Mouse (Mus musculus) heart, embryonic 12.5 days (tissue): ENCODE data around the gene Olfr957. TPM values are rescaled to one million over a fixed set of nuclear protein-coding genes. Genes with fewer than 3 reads are reported as not detected.

Experiments
- ATAC-seq: fragments of 200-750 bp; cut with Nextera tagmentation; 2 replicates; pipeline ENCODE4 v1.8.0; 2017; ENCODE audit warnings: moderate TSS enrichment, moderate library complexity; ENCODE audit not compliant: insufficient number of reproducible peaks, low FRiP score
- H3K27ac ChIP-seq: fragments of 300-500 bp; sonication (generic); 2 replicates; pipeline ENCODE4 v1.5.1; 2016; ENCODE audit warnings: mild to moderate bottlenecking, moderate library complexity; ENCODE audit not compliant: poor library complexity, severe bottlenecking
- H3K27me3 ChIP-seq: fragments of 300-500 bp; sonication (generic); replicated peaks from 2 replicates; pipeline ENCODE4 v1.6.1; 2016; ENCODE audit warnings: mild to moderate bottlenecking, moderate library complexity
- H3K36me3 ChIP-seq: fragments of 300-500 bp; sonication (generic); 2 replicates; pipeline ENCODE4 v1.6.1; 2016; ENCODE audit warnings: mild to moderate bottlenecking, moderate library complexity
- H3K4me1 ChIP-seq: fragments of 300-500 bp; sonication (generic); replicated peaks from 2 replicates; pipeline ENCODE4 v1.6.1; 2016; ENCODE audit warnings: mild to moderate bottlenecking
- H3K4me2 ChIP-seq: fragments of 300-500 bp; sonication (generic); 2 replicates; pipeline ENCODE4 v1.6.1; 2016; ENCODE audit warnings: mild to moderate bottlenecking, moderate library complexity
- H3K4me3 ChIP-seq: fragments of 300-500 bp; sonication (generic); 2 replicates; pipeline ENCODE4 v1.5.1; 2016; ENCODE audit warnings: mild to moderate bottlenecking
- H3K9ac ChIP-seq: fragments of 300-500 bp; sonication (generic); 2 replicates; pipeline ENCODE4 v1.6.1; 2016; ENCODE audit warnings: mild to moderate bottlenecking, moderate library complexity
- H3K9me3 ChIP-seq: fragments of 300-500 bp; sonication (generic); replicated peaks from 2 replicates; pipeline ENCODE4 v1.6.1; 2016; ENCODE audit warnings: mild to moderate bottlenecking, moderate library complexity
- WGBS: fragments of 180-500 bp; shearing (Covaris S2); methylation state at CpG from one replicate; pipeline ENCODE4 v1.1.7; 2016; 5-methylcytosine and 5-hydroxymethylcytosine counted together
- polyA plus RNA-seq: library from polyadenylated mRNA; unstranded; fragments of >200 nt; fragmentation: Nextera tagmentation; extraction: Ambion mirVana; gene quantifications from 2 replicates; pipeline ENCODE4 v1.2.1, GENCODE M21; 2016

The Olfr957 gene
- not detected in 2 replicates for polyA plus RNA-seq

DNA sequence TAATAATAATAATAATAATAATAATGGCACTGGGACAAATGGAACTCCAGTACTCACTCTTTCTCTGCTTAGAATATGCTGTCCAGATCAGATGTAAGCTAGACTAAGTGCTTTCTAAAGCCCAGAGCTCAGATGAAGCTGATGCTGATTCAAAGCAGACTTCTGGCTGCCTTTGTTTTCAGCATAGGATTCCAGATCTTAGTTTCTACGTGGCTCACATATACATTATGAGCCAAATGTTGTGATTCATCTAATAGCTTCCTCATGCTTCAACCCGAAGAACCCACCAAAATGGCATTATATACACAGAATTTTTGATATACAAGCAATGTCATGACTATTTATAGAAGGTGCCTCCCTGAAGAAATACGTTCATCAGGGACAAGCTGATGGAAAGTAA, at the start of gene Olfr957:
Olfr957 (minus strand) TSS at position 279 of the 400 bp plus-strand sequence.
- H3K9ac ChIP-seq = no peak within 1 kb of the TSS
- no peaks in the 10 kb centered on the region for H3K36me3 ChIP-seq
- H3K4me1 ChIP-seq = 0 out of 2 replicates have a peak, but pooled peaks cover 3% of the 10 kb centered on the region
- WGBS = 69% methylated on average over 3 of the region's 3 CpGs
- no peaks in the 10 kb centered on the region for H3K9me3 ChIP-seq
- no peak within 1 kb of the TSS for H3K4me3 ChIP-seq
- ATAC-seq = no peak
- H3K4me2 ChIP-seq = no peak within 1 kb of the TSS
- no peak within 1 kb of the TSS for H3K27ac ChIP-seq
- no peaks in the 10 kb centered on the region for H3K27me3 ChIP-seq

DNA sequence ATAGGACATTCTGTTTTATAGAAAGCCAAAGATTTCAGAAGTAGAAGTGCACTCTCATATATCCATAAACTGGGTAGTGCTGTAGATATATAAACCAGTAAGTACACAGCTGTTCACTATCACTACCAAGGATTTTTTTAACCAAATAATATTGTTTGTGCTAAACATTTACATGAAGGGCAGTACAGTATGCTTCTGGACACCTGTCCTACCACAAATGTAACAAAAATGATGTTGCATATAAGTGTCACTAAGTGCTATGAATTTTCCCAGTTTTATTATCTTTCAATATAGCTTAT, 42.7 kb upstream of the Olfr957 start:
- Histone ChIP-seq H3K36me3 (no peaks in the 10 kb centered on the region), H3K27me3 (no peaks in the 10 kb centered on the region), H3K9me3 (no peaks in the 10 kb centered on the region), H3K4me2 (no peak overlapping the region), H3K4me1 (no peaks in the 10 kb centered on the region), H3K4me3 (no peak overlapping the region), H3K27ac (no peak overlapping the region), H3K9ac (no peak overlapping the region)
- ATAC-seq = no peak

DNA sequence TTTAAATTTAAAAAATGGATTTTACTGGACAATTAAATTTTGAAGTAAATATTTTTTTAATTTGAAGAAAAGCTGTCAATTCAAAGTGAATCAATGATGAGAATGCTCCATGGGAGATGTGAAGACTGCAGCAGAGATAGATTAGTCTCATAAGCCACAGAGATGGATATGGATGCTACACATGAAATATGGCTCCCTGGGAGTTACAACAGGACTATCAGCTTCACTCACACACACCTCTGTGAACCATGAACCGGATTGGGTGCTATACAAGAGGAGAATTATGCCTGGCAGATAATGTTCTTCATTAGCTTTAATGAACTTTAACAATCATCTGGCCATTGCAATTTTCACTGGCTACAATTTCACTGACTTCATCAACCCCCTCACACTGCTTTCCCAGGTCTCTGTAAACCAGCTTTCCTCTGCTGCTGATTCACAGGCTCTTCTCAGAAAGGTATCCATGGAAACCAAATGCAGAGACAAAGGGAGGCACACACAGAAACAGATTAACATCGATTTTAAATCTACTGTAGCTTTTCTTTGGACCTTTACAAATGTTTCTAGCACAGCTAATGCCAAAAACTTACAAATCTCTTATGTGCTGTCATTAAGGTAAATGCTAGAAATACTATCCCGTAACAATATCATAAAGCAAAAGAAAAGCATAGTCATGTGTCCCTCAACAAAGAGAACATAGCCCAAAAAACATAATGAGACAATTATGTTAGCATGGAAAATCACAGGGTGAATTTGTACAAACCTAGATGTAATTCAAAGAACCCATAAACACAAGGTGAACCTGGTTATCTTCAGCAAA, 42.1 kb upstream of the Olfr957 start:
- Histone ChIP-seq H3K4me2 (no peak overlapping the region), H3K27me3 (no peaks in the 10 kb centered on the region), H3K27ac (no peak overlapping the region), H3K9ac (no peak overlapping the region), H3K36me3 (no peaks in the 10 kb centered on the region), H3K9me3 (no peaks in the 10 kb centered on the region), H3K4me3 (no peak overlapping the region), H3K4me1 (no peaks in the 10 kb centered on the region)
- no peak for ATAC-seq
- WGBS = 58% methylated on average over 3 of the region's 3 CpGs

DNA sequence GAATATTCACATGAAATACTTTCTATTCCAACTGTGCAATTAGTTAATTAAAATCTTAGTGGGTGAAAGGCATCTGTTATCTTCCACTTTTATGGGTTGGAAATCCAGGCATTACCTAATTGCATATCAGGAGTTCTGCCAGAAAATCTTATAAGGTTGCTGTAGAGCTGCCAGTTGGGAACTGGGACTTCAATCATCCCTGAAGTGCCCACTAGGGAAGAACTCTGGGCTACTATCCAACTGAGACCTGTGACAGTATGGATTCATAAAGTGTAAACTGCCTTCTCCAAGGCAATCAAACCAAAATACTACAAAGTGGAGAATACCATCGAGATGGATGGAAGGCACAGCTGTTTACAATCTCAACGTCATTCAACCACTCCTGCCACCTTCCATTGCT, 38.3 kb upstream of the Olfr957 start, which contains the start of gene Olfr958:
Olfr958 (minus strand) TSS at position 109 of the 400 bp plus-strand sequence.
- WGBS = 56% methylated on average over 2 of the region's 2 CpGs

DNA sequence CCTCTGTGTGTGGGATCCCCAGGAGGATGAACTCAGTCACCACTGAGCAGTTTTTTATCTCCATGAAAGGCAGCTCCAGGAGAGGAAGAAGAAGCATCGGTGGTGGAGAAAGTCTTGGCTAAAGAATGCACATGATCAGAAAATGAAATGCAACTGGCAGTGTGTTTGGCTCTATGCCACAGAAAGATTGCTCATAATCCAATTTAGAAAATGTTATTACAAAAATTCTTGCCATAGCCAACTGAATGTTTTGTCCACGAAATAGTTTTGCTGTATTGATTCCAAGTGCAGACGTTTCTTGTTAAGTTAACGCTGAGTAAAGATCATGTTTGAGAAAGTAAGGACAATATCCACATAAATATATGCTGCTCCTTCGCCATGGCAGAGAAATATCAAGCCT, 35.2 kb upstream of the Olfr957 start:
- Histone ChIP-seq H3K4me3 (no peak overlapping the region), H3K9me3 (no peaks in the 10 kb centered on the region), H3K27me3 (no peaks in the 10 kb centered on the region), H3K27ac (no peak overlapping the region), H3K36me3 (no peaks in the 10 kb centered on the region), H3K4me2 (no peak overlapping the region), H3K4me1 (no peaks in the 10 kb centered on the region), H3K9ac (no peak overlapping the region)
- 71% methylated on average over 5 of the region's 5 CpGs for WGBS
- ATAC-seq = no peak

More for the DNA sequence above, 38.3 kb upstream of the Olfr957 start, which contains the start of gene Olfr958:
- Histone ChIP-seq H3K4me1 (no peaks in the 10 kb centered on the region), H3K9ac (no peak within 1 kb of the TSS), H3K9me3 (no peaks in the 10 kb centered on the region), H3K4me3 (no peak within 1 kb of the TSS), H3K36me3 (no peaks in the 10 kb centered on the region), H3K27me3 (no peaks in the 10 kb centered on the region), H3K27ac (no peak within 1 kb of the TSS), H3K4me2 (no peak within 1 kb of the TSS)
- no peak for ATAC-seq

DNA sequence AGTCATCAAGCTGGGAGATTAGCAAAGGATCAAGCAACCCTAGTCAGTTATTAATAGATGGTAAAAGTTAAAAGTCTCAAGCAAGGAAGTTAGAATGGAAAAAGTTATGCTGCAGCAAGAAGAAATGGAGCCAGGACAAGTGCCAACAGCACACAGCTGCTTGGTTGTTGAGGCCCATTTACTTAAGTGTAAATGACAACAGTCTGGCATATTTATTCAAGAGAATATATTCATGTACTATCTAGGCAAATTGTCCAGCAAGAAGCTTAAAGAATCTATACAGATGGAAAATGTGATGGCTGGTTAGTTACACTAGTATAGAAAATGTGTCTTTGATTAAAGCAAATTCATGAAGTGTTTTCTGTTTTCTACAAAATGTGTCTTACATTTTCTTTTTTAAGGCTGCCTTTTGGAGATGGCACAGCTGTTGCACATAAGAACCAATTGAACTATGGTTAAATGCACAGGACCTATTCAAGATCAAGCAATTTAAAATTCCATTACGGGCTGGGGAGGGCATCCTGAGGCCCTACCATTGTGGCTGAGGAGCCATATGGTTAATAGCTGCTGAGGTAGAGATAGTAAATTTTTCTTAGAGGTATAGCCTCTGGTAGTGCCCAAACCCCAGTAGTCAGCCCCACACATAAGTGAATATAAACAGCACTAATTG, 8.1 kb upstream of the Olfr957 start:
- Histone ChIP-seq H3K4me3 (no peak overlapping the region), H3K9me3 (no peaks in the 10 kb centered on the region), H3K4me1 (no peaks in the 10 kb centered on the region), H3K27me3 (no peaks in the 10 kb centered on the region), H3K27ac (no peak overlapping the region), H3K36me3 (no peaks in the 10 kb centered on the region), H3K4me2 (no peak overlapping the region), H3K9ac (no peak overlapping the region)
- WGBS = 79% methylated on average over 1 of the region's 1 CpGs
- no peak for ATAC-seq

DNA sequence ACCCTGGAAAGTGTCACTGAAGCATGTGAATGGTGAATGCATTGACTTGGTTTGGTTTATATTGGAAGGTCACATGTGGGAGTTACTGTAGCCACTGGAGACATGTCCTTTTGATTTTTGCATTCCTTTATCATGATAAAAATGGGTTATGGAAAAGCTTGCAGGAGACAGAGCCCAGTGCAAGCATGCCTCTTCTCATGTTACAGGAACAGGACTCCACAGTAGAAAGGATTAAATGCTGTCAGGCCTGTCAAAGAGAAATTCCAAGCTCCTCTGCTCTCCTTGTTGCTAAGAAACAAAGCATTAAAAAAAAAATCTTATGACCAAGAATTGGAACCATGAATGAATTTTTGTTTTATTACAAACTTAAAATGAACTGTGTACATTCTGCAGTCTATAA, 3.0 kb upstream of the Olfr957 start:
- no peak overlapping the region for H3K9ac ChIP-seq
- H3K27me3 ChIP-seq = no peaks in the 10 kb centered on the region
- no peaks in the 10 kb centered on the region for H3K36me3 ChIP-seq
- no peak overlapping the region for H3K27ac ChIP-seq
- 0 out of 2 replicates have a peak, but pooled peaks cover 3% of the 10 kb centered on the region for H3K4me1 ChIP-seq
- no peak for ATAC-seq
- no peak overlapping the region for H3K4me3 ChIP-seq
- H3K4me2 ChIP-seq = no peak overlapping the region
- H3K9me3 ChIP-seq = no peaks in the 10 kb centered on the region

DNA sequence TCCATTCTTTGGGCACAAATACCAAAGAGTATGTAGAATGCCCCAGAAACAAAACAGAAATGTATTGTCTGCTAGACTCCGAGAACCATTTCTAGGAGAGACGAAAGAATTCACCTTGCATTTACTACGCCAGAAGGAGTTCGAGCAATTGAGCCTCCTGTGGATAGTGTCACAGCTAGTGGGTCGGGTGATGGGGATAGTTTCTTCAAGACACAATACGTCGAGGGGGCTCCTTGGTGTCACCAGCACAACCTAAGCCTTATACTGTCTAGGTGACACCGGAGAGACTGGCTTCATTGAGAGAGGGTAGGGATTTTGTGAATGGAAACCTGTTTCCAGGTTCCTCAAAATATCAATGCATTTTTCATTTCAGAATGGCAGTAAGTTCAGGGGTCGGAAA, 6.2 kb downstream of the Olfr957 start:
- no peak for ATAC-seq
- Histone ChIP-seq H3K27ac (no peak overlapping the region), H3K4me1 (no peaks in the 10 kb centered on the region), H3K4me3 (no peak overlapping the region), H3K36me3 (no peaks in the 10 kb centered on the region), H3K27me3 (no peaks in the 10 kb centered on the region), H3K9me3 (no peaks in the 10 kb centered on the region), H3K4me2 (no peak overlapping the region), H3K9ac (no peak overlapping the region)
- WGBS = 71% methylated on average over 9 of the region's 9 CpGs

DNA sequence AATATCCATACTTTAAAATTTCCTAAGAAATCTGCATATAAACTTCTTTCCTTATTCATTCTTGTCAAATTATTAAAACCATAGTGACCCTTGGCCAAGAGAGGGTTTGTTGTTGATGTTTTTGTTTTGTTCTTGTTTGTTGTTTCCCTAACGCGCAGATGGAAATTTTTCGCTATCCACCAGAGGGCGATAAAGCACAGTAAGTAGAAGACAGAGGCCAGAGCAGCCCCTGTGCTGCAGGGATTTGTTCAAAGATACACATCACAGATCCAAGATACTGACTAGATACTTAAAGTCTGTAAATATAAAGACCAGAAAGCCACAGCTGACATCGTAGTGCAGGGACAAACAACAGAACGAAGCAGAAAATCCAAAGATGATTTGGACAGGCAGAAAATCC, 6.6 kb downstream of the Olfr957 start:
- H3K4me3 ChIP-seq = no peak overlapping the region
- no peak overlapping the region for H3K4me2 ChIP-seq
- no peaks in the 10 kb centered on the region for H3K36me3 ChIP-seq
- no peak for ATAC-seq
- H3K9ac ChIP-seq = no peak overlapping the region
- no peaks in the 10 kb centered on the region for H3K9me3 ChIP-seq
- 9% methylated on average over 6 of the region's 6 CpGs for WGBS
- H3K27me3 ChIP-seq = no peaks in the 10 kb centered on the region
- H3K4me1 ChIP-seq = no peaks in the 10 kb centered on the region
- no peak overlapping the region for H3K27ac ChIP-seq

DNA sequence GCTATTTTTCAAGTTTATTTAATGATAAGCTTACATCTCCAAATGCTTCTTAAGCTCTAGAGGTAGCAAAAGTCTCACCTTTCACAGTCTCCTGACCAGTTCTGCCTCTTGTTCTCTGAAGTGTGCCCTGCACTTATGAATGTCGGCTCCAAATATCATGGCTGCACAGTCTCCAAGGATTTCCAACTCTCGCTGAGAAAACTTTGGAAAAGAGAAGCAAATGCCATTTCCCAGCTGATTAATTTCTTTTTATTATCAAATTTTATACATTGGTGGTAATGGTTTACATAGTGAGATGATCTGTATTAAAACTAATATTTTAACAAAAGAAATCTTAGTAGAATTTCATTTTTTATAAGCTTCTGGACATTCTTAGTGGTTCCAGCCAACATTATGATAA, 21.7 kb downstream of the Olfr957 start, which contains the start of gene Olfr44:
Olfr44 (minus strand) TSS at position 101 of the 400 bp plus-strand sequence.
- WGBS = 84% methylated on average over 2 of the region's 2 CpGs

DNA sequence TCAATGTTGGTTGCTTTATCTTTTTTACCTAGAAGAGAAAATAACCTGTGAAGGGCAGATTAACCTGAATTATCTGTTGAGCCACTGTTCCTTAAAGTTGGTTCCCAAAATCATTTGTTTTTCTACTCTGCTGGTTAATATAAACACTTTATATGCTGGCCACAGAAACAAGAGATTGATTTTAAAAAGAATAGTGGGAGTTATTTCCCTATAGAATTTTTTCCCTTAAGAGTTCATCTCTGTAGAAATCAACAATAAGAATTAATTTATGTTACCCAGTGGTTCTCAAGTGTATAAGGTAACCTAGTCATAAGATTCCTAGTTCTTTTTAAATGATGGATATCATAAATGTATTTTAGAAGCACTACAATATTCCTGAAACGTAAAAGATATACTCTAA, 43.8 kb downstream of the Olfr957 start, which contains the start of gene Olfr955:
Olfr955 (minus strand) TSS at position 101 of the 400 bp plus-strand sequence.
- no peaks in the 10 kb centered on the region for H3K9me3 ChIP-seq

More for the DNA sequence above, 21.7 kb downstream of the Olfr957 start, which contains the start of gene Olfr44:
- Histone ChIP-seq H3K36me3 (no peaks in the 10 kb centered on the region), H3K4me3 (no peak within 1 kb of the TSS), H3K4me1 (no peaks in the 10 kb centered on the region), H3K4me2 (no peak within 1 kb of the TSS), H3K27me3 (no peaks in the 10 kb centered on the region), H3K9ac (no peak within 1 kb of the TSS), H3K27ac (no peak within 1 kb of the TSS), H3K9me3 (no peaks in the 10 kb centered on the region)
- ATAC-seq = no peak

More for the DNA sequence above, 43.8 kb downstream of the Olfr957 start, which contains the start of gene Olfr955:
- H3K9ac ChIP-seq = no peak within 1 kb of the TSS
- no peak within 1 kb of the TSS for H3K27ac ChIP-seq
- no peak within 1 kb of the TSS for H3K4me2 ChIP-seq
- H3K4me1 ChIP-seq = no peaks in the 10 kb centered on the region
- 51% methylated on average over 1 of the region's 1 CpGs for WGBS
- no peak within 1 kb of the TSS for H3K4me3 ChIP-seq
- no peak for ATAC-seq
- H3K27me3 ChIP-seq = no peaks in the 10 kb centered on the region
- no peaks in the 10 kb centered on the region for H3K36me3 ChIP-seq
